Mouse (Mus musculus) testis, adult 2 months (tissue): ENCODE data around the gene Rbfox3.

ENCODE experiments used
- CTCF ChIP-seq: fragments of 200-500 bp; IDR thresholded peaks from 2 replicates; pipeline ENCODE4 v1.5.1; 2012; ENCODE audit warnings: low read depth, mild to moderate bottlenecking, inconsistent platforms, low read length, moderate library complexity; ENCODE audit not compliant: control insufficient read depth, insufficient read depth, insufficient replicate concordance
- POLR2A ChIP-seq: fragments of 200-500 bp; IDR thresholded peaks from 2 replicates; pipeline ENCODE4 v1.6.1; 2012; ENCODE audit warnings: low read depth, mild to moderate bottlenecking, inconsistent platforms, low read length, moderate library complexity; ENCODE audit not compliant: control insufficient read depth

DNA sequence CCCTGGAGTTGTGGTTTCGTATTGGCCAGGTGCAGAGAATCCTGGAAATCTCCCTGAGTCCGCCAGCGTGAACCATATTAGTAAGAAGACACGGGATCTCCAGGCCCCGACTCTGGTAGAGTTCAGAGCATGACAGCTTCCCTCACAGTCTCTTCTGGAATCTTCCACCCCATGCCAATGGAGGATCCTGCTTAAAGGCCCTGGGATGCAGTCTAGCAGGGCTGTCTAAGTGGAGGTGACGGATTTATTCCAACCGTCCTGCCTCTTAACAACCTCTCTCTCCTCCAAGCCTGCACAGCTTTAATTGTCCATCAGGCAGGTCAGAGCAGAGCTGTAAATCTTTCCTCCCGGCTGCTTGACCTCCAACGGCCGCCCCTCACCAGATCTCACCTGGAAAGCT, 13.2 kb downstream of the Rbfox3 start:
- TF ChIP-seq CTCF = no peak
- no peak for TF ChIP-seq POLR2A
